Mouse (Mus musculus) retina, adult 2 months (tissue): ENCODE measurements around the gene Kcnmb2.

Source experiments
- DNase-seq: peaks from one replicate; pipeline ENCODE4 v3.0.0-alpha.2; 2012; ENCODE audit warnings: low read depth, low spot score

Kcnmb2 gene

GRCm38 (mm10) chr3:32012205-32012931 is 110.1 kb downstream of the Kcnmb2 start:
- no peak for DNase-seq

DNA sequence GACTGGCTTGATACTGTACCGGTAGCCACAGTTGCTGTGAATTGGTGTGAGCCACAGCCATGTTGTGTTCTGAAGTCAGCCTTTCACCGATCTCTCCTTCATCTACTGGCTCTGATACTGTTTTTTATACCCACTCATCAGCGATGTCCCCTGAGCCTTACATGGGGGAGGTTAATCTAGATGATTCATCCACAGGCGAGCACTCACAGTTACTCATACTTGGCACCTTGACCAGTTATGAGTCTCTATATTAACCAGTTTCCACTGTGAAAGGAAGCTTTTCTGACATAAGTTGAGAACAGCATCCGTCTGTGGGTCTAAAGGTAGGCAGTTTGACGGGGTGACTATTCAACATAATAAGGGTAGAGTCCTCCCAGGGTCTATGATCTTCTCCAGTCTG is 118.7 kb downstream of the Kcnmb2 start:
- DNase-seq: no peak

GRCm38 (mm10) chr3:32029375-32030050 is 127.2 kb downstream of the Kcnmb2 start:
- no peak for DNase-seq

- DNase-seq: no peak
Observed at GRCm38 (mm10) chr3:32032381-32032780, 130.1 kb downstream of the Kcnmb2 start.

DNA sequence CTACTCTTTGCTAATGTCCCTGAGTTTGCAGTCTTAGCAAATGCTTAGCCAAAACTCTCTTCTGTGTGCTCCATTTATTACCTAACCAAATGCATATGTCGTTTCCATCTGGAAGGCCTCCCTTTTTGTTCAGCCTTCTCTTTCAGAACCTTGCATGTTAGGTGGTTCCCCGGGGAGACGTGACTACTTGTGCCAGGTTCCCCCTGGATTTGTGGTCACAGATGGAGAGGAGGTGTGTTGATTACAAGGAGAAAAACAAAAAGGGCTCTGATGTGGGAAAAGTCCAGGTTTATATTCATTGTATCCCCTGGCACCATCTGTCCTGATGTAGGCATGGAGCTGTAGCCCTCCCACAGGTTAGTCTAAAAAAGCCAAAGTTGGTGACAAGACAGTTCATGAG is 141.5 kb downstream of the Kcnmb2 start:
- DNase-seq: no peak

DNA sequence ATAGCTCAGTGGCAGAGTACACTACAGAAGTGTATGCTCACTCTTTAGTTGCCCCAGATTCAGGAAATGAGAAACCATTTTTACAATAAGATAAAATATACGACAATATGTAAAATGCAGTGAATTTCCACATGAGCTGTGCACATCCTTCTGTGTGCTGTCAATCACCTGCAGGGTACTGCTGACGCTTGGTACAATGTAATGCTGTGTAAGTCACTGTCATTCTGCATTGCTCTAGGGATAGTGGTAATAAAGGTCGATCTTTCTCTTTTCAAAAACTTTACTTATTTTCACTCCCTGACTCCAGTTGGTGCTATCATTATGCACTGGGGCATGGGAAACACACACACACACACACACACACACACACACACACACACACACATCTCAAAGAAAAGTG is 146.5 kb downstream of the Kcnmb2 start:
- no peak for DNase-seq

DNA sequence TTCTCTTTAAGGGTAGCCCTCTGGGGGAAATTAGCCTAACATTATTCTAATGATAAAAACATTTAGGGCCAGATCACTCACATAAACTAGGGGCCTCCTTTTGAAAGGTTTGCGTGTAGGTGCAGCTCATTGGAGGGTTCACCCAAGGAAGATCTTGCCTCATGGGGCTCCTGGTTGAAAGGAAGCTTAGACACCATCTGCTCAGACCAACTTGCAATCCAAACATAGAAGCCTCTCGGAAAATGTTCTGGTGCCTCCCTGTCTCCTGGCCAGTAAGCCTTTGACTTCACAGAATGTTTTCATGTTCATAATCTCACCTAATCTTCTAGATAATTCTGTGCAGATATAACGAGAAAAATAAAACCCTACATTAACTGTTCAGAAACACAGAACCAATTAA is 150.3 kb downstream of the Kcnmb2 start:
- no peak for DNase-seq

DNA sequence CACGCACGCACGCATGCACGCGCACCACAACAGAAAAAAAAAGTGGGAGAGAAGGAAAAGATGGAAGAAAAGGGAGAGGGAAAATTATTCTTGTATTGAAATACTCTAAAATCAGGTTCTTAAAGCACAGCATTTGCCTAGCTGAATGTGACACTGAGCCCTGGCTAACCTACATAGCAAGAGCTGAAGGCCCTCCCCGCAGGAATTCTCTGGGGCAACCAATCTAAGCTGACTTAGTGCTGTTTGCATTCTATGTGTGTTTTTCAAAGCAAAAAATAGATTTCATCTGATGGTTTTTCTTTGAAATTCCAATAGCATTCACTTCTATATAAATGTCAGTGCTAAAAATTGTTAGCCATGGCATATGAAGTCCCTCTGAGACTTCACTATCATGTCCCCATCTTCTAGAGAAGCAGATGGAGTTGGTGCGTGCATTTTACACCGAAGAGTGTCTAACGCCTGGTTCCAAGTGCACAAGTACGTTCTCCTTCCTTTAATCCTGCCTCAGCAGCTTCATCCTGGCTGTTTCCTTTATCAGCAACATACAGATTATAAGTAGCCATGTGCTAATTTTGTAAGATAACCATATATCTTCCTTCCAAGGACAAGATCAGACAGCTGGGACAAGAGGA is 151.4 kb downstream of the Kcnmb2 start:
- no peak for DNase-seq

- no peak for DNase-seq
Observed at GRCm38 (mm10) chr3:32059888-32060656, 157.8 kb downstream of the Kcnmb2 start.

- no peak for DNase-seq
Observed at GRCm38 (mm10) chr3:32062685-32063084, 160.4 kb downstream of the Kcnmb2 start.

DNA sequence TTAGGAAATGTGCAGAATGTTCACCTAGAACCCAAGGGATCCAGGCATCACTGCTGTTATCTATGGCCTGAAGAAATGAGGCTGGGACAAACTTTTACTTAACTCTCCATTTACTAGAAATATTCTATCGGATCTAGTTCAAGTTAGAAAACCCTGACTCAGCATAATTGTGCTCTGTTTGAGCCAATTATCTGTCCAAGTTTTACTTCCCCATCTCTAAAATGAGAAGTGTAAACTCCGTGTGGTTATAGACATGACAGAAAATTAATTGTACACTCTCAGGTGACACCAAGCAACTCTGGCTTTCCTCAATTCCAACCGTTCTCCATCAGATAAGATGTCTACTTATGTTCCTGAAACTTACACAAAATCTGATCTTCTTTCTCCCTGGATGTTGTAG is 161.0 kb downstream of the Kcnmb2 start:
- DNase-seq: no peak

- DNase-seq: no peak
Observed at GRCm38 (mm10) chr3:32067004-32067935, 165.0 kb downstream of the Kcnmb2 start.

- DNase-seq: no peak
Observed at GRCm38 (mm10) chr3:32073881-32074280, 171.6 kb downstream of the Kcnmb2 start.

DNA sequence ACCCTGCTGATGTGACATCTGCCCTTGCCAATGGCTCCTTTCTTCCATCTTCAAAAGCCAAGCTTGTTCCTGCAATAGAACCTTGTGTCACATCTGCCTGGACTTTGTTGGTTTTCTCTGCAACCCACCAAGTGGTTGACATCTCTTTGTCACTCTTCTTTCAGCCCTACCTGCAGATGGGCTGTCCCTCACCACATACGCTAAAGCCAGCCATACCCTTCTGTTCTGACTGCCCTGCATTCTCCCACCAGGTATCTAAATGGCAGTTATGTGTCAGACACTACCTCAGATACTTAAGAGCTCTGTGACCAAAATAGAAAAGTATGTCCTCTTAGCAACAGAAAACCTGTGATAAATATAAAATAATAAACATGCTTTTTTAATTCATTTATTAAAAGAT is 186.5 kb downstream of the Kcnmb2 start:
- DNase-seq: no peak

DNA sequence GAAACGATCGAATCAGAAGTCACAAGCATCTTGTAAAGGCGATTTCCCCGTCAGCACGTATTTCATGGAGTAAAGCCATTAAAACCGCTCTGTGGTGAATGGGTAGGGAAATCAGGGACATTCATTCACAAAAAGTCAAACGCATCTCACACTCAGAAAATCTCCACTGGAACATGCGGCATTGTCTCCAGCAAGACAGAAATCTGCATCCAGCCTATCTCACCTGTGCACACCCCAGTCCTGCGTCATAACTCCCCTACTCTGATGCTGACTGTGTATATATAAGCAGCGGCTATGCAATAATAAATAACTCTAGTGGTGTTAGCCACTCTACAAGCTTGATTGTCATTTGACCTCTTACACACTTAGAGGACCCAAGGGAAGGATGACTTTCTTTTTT is 199.1 kb downstream of the Kcnmb2 start:
- DNase-seq: no peak

GRCm38 (mm10) chr3:32119851-32120250 is 217.5 kb downstream of the Kcnmb2 start:
- DNase-seq: no peak

DNA sequence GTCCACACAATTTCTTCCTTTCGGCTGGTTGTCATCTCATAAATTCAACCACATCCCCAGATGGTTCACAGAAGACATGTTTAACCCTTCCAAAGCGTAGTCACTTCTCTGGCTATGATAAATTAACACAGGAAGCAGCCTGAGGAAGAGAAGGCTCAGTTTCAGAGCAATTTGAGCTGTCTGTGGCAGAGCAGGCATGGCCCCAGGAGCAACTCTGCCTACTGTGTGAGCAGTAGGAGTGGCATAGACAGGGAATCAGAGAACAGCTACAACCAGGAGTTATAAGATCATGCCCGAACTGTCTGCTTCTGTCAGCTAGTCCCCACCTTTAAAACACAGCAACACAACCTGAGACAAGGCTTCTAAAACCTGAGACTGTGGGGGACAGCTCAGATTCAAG is 219.4 kb downstream of the Kcnmb2 start:
- DNase-seq: no peak

DNA sequence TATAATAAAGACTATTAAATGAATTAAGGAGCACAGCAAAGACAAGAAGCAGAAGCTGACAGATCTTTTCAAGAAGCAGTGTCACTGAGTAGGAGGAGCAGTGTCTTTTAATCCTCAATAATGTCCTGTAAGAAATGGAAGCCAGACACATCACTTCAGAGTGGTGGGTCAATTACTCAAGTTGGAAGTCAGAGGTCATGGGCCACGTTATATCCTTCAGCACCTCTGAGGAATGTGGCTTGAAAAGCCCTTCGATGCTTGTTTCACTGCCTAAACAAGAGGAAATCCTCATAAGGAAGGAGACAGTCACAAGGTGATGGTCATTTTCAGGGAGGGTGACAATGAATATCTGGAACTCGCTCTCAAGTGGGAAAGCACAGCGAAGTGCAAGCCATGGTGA is 223.1 kb downstream of the Kcnmb2 start:
- DNase-seq: no peak

DNA sequence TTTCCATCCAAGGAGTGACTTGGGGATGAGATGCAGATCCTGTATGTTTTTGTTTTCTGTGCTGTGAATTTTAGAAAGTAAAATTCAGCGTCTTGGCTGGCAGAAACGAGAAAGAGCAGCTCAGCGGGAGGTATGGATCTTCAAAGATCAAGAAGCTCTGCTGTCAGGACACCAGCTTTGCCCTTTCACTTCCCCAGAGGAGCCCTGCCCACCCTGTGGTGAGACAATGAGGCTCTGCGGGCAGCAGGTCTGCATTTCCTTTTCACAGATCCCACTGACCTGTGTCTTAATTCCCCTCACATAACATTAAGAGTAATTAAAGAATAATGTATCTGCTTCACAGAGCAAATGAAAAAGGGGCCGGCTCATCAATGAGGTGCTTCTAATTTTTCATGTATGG is 226.1 kb downstream of the Kcnmb2 start:
- no peak for DNase-seq

DNA sequence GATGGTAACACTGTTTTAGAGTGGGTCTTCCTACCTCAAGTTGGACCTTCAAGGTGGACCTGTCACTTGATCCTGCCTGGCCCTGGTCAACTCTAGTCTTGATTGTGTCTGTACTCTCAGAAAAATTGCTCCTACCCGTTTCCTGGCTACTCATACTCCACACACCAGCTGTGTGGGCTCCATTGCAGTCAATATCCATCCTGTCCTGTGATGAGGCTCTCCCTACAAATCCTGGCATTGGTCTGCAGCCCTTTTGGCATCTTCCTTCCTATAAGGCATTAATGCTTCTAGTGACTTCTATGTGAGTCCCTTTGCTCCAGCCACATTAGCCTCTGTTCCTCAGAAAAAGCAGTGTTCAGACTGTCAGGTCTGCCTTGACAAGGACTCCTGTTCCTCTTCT is 228.4 kb downstream of the Kcnmb2 start:
- DNase-seq: no peak

DNA sequence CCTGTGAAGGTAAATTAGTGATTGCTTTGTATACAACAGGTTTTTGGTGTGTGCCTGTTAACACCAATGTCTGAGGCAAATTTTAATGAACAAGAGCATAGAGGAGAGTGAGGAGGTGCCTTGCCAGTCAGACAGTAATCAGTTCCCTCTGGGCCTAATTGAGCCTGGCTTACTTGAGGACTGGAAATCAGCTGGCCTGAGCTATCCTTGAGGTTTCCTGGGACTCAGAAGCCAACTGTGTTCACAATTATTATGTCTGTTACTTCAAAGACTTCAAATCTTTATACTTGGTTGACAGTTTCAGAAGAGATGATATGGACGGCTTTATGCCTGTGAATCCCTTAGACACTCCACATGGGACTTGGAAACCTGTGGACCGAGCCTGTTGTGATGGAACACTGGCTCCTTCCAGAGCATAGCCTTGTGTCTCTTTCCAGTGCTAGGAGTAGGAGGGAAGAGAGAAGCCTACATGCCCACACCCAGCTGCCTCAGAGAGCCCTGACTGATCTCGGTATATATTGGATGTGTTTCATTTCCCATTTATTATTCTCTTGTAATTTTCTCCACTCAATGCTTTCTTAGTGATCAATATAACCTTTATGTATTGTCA is 230.2 kb downstream of the Kcnmb2 start:
- DNase-seq: no peak
